Mouse (Mus musculus) right cerebral cortex, postnatal 25 days (tissue): ENCODE measurements around the gene Fbxl4.
"Not testable (repeated sequence)": the region's sequence is repeated elsewhere in the genome, so short reads cannot be mapped to it uniquely, and the experiment has no call there.

ENCODE experiments used
- DNase-seq: peaks from one replicate; pipeline ENCODE4 v3.0.0; 2022

Gene Fbxl4

DNA sequence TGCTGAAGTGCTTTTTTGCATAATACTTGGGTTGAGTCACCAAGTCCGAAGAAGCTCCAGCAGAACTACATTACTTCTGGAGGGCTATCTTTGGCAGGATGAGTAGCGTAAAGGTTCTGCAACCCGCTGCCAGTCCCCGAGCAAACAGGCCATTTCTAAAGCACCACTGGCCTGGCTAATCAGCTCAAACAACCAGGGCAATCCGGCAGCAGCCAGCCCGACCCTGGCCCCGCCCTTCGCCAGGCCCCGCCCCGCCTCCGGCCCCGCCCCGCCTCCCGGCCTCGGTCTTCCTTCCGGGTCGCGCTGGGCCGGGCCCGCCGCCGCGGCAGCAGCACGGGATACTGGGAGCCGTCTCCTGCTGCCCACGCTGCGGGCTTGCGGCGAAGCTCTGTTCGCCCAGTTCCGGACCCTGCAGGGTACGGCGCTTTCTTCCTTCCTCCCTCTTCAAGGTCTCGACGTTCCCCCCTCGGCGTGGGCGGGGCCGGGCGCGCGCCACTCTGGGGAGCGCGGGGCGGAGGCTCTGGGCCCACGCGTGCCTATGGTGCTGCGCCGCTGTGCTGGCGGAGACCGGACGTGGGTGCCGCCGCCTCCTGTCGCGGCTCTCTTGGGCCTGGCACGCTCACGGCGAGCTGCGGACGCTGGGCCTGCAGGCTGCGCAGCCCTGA is at the start of gene Fbxl4:
Fbxl4 (plus strand) TSS at position 278 of the 665 bp plus-strand sequence.
- peak; percentile 89 for DNase-seq

- DNase-seq: no peak
Observed at GRCm38 (mm10) chr4:22314564-22314963, 42.8 kb upstream of the Fbxl4 start.

- DNase-seq: no peak
Observed at GRCm38 (mm10) chr4:22342816-22343573, 14.3 kb upstream of the Fbxl4 start.

GRCm38 (mm10) chr4:22349086-22349485 is 8.3 kb upstream of the Fbxl4 start:
- not testable (repeated sequence) for DNase-seq

DNA sequence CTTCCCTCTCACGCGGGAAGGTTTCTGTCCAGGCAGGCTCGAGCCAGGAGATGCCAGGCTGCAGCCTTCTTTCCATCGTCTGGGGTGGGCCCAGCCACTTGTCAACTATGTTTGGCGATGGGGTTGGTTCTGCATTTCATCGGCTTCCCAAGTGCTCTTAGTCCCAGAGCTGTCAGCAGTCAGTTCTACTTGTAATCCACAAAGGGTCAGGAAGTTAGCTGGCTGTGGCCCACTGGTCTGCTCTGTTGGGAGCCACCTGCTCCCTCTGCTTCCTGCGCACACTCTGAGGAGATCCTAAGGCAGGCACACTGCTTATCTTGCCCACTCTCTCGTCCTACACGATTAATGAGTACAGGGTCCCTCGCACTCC is 573 bp downstream of the Fbxl4 start:
- no peak for DNase-seq

DNA sequence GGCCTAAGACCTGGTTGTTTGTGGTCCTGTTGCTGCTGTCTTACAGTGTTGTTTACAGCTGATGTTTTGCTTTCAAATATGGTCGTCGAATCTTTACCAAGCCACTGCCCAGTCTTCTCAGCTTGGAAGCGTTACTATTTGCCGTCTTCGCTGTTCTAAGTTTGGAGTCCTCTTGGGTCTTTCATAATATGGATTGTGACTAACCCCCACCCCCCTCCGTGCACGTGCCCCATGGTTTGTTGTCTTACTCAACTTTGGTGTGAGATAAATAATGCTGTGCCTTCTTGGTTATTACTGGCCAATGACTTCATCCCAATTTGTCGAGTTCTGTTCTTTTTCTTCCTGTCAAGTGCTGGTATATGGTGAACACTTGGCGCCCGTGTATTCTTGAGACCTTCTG is 1.1 kb downstream of the Fbxl4 start:
- DNase-seq: no peak

- DNase-seq: no peak
Observed at GRCm38 (mm10) chr4:22367368-22367767, 10.0 kb downstream of the Fbxl4 start.

DNA sequence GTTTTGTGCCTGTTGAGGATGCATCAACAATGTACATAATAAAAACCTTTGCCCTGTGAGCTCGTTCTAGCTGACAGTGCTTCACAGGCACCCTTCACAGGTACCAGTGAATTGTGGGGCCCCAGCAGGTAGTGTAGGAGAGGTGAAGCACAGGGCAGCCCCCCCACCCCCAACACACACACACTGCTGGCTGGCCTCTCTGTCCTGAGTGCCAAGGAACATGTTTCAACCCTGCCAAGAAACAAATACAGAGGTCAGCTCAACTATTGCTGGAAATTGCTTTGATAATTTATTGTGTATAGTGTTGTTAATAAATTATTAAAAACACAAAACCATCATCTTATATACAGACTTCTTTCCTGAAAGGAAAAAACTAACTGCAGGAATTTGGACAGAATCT is 21.2 kb downstream of the Fbxl4 start:
- no peak for DNase-seq

GRCm38 (mm10) chr4:22380646-22381045 is 23.3 kb downstream of the Fbxl4 start:
- DNase-seq: no peak

- no peak for DNase-seq
Observed at GRCm38 (mm10) chr4:22383528-22384265, 26.4 kb downstream of the Fbxl4 start.

GRCm38 (mm10) chr4:22390045-22390444 is 32.7 kb downstream of the Fbxl4 start:
- DNase-seq: no peak

GRCm38 (mm10) chr4:22392777-22393473 is 35.6 kb downstream of the Fbxl4 start:
- no peak for DNase-seq

DNA sequence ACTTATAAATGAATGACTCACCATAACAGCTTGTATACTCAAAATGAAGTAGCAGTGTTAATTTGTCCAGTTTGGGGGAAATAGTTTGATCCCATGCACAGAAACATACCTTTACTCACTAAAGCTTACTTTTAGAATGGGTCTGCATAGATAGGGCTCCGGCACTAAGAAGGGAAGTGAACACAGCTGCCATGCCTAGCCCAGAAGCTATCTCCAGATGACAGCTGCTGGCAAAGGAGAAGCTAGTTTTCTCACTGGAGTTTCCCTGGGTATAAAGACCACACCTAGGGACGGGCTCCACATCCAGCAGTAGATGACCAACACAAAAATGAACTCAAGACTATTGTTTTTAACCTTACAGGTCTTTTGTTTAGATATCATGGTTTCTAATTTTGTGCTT is 38.1 kb downstream of the Fbxl4 start:
- no peak for DNase-seq

DNA sequence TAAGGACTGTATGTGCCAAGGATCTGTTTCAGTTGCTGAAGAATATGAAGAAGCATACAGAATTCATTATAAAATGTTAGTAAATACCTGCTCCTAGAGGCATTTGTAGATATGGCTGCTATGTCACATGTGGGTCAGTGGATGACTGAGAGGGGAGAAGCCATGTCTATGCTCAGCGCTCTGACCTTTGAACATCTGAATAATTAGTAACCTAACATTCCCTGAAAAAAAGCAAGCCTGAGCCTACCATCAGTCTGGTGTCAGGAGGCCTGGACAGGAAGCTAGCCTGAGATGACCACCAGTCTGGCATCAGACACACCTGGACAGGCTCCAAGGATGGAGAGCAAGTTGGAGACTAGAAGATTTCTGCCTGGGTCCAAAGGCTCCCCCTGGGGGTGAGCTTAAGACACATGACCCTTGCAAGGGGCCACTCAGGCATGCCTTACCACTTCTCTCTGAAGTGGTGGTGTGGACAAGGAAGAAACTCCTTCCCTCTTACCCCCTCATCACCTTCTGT is 39.2 kb downstream of the Fbxl4 start:
- DNase-seq: no peak

GRCm38 (mm10) chr4:22397003-22397402 is 39.7 kb downstream of the Fbxl4 start:
- DNase-seq: no peak

DNA sequence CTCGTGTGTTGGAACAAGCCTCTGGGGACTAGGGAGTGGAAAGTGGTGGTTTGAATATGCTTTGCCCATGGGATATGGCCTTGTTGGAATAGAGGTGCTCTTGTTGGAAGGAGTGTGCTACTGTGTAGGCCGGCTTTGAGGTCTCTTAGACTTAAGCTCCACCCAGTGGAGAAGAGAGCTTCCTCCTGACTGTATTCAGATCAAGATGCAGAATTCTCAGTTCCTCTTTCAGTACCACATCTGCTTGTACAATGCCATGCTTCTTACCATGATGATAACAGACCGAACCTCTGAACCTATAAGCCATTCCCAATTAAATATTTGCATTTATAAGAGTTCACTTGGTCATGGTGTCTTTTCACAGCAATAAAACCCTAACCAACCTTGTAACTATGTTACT is 44.7 kb downstream of the Fbxl4 start:
- no peak for DNase-seq

DNA sequence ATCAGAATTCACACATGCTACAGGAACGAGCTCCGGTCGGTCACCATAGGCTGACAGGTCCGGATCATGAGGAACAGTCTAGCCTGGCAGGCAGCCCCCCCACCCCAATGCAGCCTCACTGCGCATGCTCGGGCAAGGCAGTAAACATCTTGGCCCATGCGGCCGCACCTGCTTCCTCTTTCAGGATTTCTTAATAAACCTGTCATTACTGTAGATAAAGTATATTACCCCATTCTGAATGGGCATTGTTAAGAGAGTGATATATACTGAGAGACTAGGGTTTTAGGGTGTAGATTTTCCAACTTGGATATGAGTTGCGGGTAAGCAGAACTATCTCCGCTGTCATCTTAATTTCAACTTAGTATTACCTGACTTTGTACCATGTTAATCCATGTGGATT is 45.6 kb downstream of the Fbxl4 start:
- DNase-seq: no peak

DNA sequence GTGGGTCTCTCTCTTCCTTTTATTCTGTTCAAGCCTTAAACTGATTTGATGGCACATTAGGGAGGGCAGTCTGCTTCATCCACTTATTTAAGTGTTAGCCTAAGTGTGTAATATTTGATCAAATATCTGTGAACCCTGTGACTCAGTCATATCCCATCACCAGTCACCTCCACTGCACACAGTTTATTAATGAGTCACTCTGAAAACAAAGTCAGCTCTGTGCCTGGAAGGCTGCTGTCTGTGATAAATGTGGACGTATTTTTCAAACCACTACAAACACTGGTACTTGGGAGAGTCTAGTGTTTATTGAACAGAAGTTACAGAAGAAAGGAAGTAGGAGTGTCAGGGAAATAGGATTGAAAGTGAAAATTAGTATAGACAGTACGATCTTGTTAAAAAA is 63.3 kb downstream of the Fbxl4 start:
- no peak for DNase-seq

DNA sequence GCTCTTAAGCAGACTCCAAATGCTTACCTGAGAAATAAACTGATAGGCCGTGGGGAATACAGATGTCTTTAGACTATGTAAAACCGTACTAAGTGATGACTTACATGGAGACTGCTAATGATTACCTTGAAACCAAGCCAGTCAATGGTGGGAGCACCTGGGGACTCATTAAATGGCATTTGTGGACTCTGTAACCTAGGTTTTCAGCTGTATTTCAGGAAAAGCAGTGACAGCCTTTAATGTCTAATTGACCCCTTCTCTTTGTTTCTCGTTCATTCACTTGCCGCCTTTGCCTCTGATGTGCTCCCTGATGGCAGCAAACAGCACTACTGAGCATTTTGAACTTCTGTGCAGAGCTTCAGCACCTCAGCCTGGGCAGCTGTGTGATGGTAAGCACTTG is 65.1 kb downstream of the Fbxl4 start:
- DNase-seq: no peak

GRCm38 (mm10) chr4:22428150-22428549 is 70.8 kb downstream of the Fbxl4 start:
- DNase-seq: no peak

GRCm38 (mm10) chr4:22469575-22469974 is 112.2 kb downstream of the Fbxl4 start:
- DNase-seq: no peak

GRCm38 (mm10) chr4:22476967-22477710 is 119.8 kb downstream of the Fbxl4 start:
- peak; percentile 60 for DNase-seq
